Mouse (Mus musculus) neural tube, embryonic 14.5 days (tissue): ENCODE data around the gene Scp2. TPM values are rescaled to one million over a fixed set of nuclear protein-coding genes. Genes with fewer than 3 reads are reported as not detected.

Experiments
- ATAC-seq: fragments of 200-750 bp; cut with Nextera tagmentation; 2 replicates; pipeline ENCODE4 v1.8.0; 2017; ENCODE audit warnings: low read depth, mild to moderate bottlenecking, moderate TSS enrichment, moderate library complexity
- H3K27ac ChIP-seq: fragments of 300-500 bp; sonication (generic); 2 replicates; pipeline ENCODE4 v1.5.1; 2014; ENCODE audit warnings: low read depth, mild to moderate bottlenecking, control low read depth, low read length, moderate library complexity, mixed read lengths
- H3K27me3 ChIP-seq: fragments of 300-500 bp; sonication (generic); 2 replicates; pipeline ENCODE4 v1.6.1; 2014; ENCODE audit warnings: low read length; ENCODE audit not compliant: control insufficient read depth, insufficient read depth
- H3K36me3 ChIP-seq: fragments of 300-500 bp; sonication (generic); 2 replicates; pipeline ENCODE4 v1.6.1; 2014; ENCODE audit warnings: low read length, mixed read lengths; ENCODE audit not compliant: control insufficient read depth, insufficient read depth
- H3K4me1 ChIP-seq: fragments of 300-500 bp; sonication (generic); 2 replicates; pipeline ENCODE4 v1.6.1; 2014; ENCODE audit warnings: low read length; ENCODE audit not compliant: control insufficient read depth, insufficient read depth
- H3K4me2 ChIP-seq: fragments of 300-500 bp; sonication (generic); 2 replicates; pipeline ENCODE4 v1.6.1; 2014; ENCODE audit warnings: mild to moderate bottlenecking, low read depth, low read length, control low read depth
- H3K4me3 ChIP-seq: fragments of 300-500 bp; sonication (generic); 2 replicates; pipeline ENCODE4 v1.5.1; 2014; ENCODE audit warnings: low read depth, low read length, control low read depth, mixed read lengths
- H3K9ac ChIP-seq: fragments of 300-500 bp; sonication (generic); replicated peaks from 2 replicates; pipeline ENCODE4 v1.6.1; 2014; ENCODE audit warnings: low read depth, mild to moderate bottlenecking, control low read depth, low read length, mixed read lengths
- H3K9me3 ChIP-seq: fragments of 300-500 bp; sonication (generic); 2 replicates; pipeline ENCODE4 v1.6.1; 2016; ENCODE audit warnings: low read length; ENCODE audit not compliant: control insufficient read depth
- WGBS: fragments of 180-500 bp; shearing (Covaris S2); extraction: QIAGEN DNeasy Blood & Tissue Kit; methylation state at CpG from one replicate; pipeline ENCODE4 v1.1.7; 2014; 5-methylcytosine and 5-hydroxymethylcytosine counted together
- polyA plus RNA-seq: library from polyadenylated mRNA; unstranded; fragments of >200 nt; fragmentation: Nextera tagmentation; extraction: Ambion mirVana; gene quantifications from 2 replicates; pipeline ENCODE4 v1.2.1, GENCODE M21; 2014

Gene Scp2
- polyA plus RNA-seq, 1 experiment from 2014 or later: 238 TPM

- Histone ChIP-seq H3K4me1 (no peaks in the 10 kb centered on the region), H3K9ac (no peak overlapping the region), H3K27ac (no peak overlapping the region), H3K4me2 (no peak overlapping the region), H3K27me3 (no peaks in the 10 kb centered on the region), H3K36me3 (peaks cover 10% of the 10 kb centered on the region; the same call in 1 of the 2 replicates), H3K9me3 (no peaks in the 10 kb centered on the region), H3K4me3 (no peak overlapping the region)
- ATAC-seq: no peak
- 70% methylated on average over 19 of the region's 19 CpGs for WGBS
Measured at GRCm38 (mm10) chr4:108045136-108046107, 99.4 kb downstream of the Scp2 start.

GRCm38 (mm10) chr4:108037027-108037426 lies 107.8 kb downstream of the Scp2 start:
- 69% methylated on average over 8 of the region's 8 CpGs for WGBS
- Histone ChIP-seq H3K9me3 (no peaks in the 10 kb centered on the region), H3K36me3 (no peaks in the 10 kb centered on the region), H3K4me1 (0 out of 2 replicates have a peak, but pooled peaks cover under 1% of the 10 kb centered on the region), H3K9ac (no peak overlapping the region), H3K4me2 (no peak overlapping the region), H3K4me3 (no peak overlapping the region), H3K27me3 (peaks cover 9% of the 10 kb centered on the region), H3K27ac (no peak overlapping the region)
- ATAC-seq: 0 out of 2 replicates have a peak, but pooled peaks have one; percentile 44

- H3K9ac ChIP-seq: no peak overlapping the region
- H3K9me3 ChIP-seq: no peaks in the 10 kb centered on the region
- no peak overlapping the region for H3K27ac ChIP-seq
- no peak overlapping the region for H3K4me3 ChIP-seq
- peaks cover 10% of the 10 kb centered on the region for H3K4me1 ChIP-seq
- H3K36me3 ChIP-seq: no peaks in the 10 kb centered on the region
- no peak overlapping the region for H3K4me2 ChIP-seq
- ATAC-seq: no peak
- H3K27me3 ChIP-seq: peaks cover 27% of the 10 kb centered on the region
- WGBS: 85% methylated on average over 8 of the region's 8 CpGs
Measured at GRCm38 (mm10) chr4:108033041-108033764, 111.6 kb downstream of the Scp2 start.

- Histone ChIP-seq H3K4me1 (peaks cover 10% of the 10 kb centered on the region), H3K36me3 (no peaks in the 10 kb centered on the region), H3K9ac (peak overlapping the region; percentile 39; the same call in 1 of the 2 replicates), H3K27me3 (peaks cover 27% of the 10 kb centered on the region), H3K4me3 (peak overlapping the region; percentile 40), H3K4me2 (peak overlapping the region; percentile 98), H3K9me3 (no peaks in the 10 kb centered on the region), H3K27ac (no peak overlapping the region)
- whole genome bisulfite sequencing: 30% methylated on average over 11 of the region's 11 CpGs
- ATAC-seq: no peak
Measured at GRCm38 (mm10) chr4:108032352-108032849, 112.4 kb downstream of the Scp2 start.

- Histone ChIP-seq H3K27ac (no peak overlapping the region), H3K4me1 (peaks cover 10% of the 10 kb centered on the region), H3K27me3 (peaks cover 27% of the 10 kb centered on the region), H3K4me3 (peak overlapping the region; percentile 40), H3K9me3 (no peaks in the 10 kb centered on the region), H3K4me2 (peak overlapping the region; percentile 98), H3K36me3 (no peaks in the 10 kb centered on the region), H3K9ac (peak overlapping the region; percentile 39)
- under 1% methylated on average over 69 of the region's 86 CpGs for WGBS
- ATAC-seq: peak; percentile 33
Measured at GRCm38 (mm10) chr4:108031502-108032351, 113.1 kb downstream of the Scp2 start.

GRCm38 (mm10) chr4:108030888-108031501 lies 113.8 kb downstream of the Scp2 start:
- 3% methylated on average over 22 of the region's 22 CpGs for WGBS
- ATAC-seq: peak; percentile 35; the same call in 1 of the 2 replicates
- Histone ChIP-seq H3K4me3 (peak overlapping the region; percentile 40), H3K9ac (peak overlapping the region; percentile 39), H3K9me3 (no peaks in the 10 kb centered on the region), H3K4me1 (peaks cover 10% of the 10 kb centered on the region), H3K27me3 (peaks cover 27% of the 10 kb centered on the region), H3K36me3 (no peaks in the 10 kb centered on the region), H3K27ac (no peak overlapping the region), H3K4me2 (peak overlapping the region; percentile 98)

- Histone ChIP-seq H3K4me1 (peaks cover 4% of the 10 kb centered on the region), H3K4me3 (no peak overlapping the region), H3K36me3 (no peaks in the 10 kb centered on the region), H3K9me3 (no peaks in the 10 kb centered on the region), H3K4me2 (no peak overlapping the region), H3K9ac (no peak overlapping the region), H3K27ac (no peak overlapping the region), H3K27me3 (peaks cover 11% of the 10 kb centered on the region)
- ATAC-seq: no peak
- WGBS: 39% methylated on average over 3 of the region's 3 CpGs
Measured at GRCm38 (mm10) chr4:108026193-108026592, 118.6 kb downstream of the Scp2 start.

GRCm38 (mm10) chr4:108025269-108025668 lies 119.5 kb downstream of the Scp2 start:
- Histone ChIP-seq H3K4me3 (no peak overlapping the region), H3K27ac (no peak overlapping the region), H3K4me2 (no peak overlapping the region), H3K4me1 (no peaks in the 10 kb centered on the region), H3K9me3 (no peaks in the 10 kb centered on the region), H3K27me3 (peaks cover 6% of the 10 kb centered on the region; the same call in 1 of the 2 replicates), H3K9ac (no peak overlapping the region), H3K36me3 (no peaks in the 10 kb centered on the region)
- no peak for ATAC-seq
- WGBS: 5% methylated on average over 10 of the region's 10 CpGs
